Mouse (Mus musculus): ENCODE measurements around the gene Klhl30. TPM values are rescaled to one million over a fixed set of nuclear protein-coding genes. Genes with fewer than 3 reads are reported as not detected.

Gene Klhl30
- total and polyA plus RNA-seq, 3 experiments, result 0.32 to 0.47 (median 0.34) TPM

- TF ChIP-seq ELF1 (IDR thresholded peaks at IDR 0.05; ENCODE audit: low read depth, low read length) (no peak), GABPA (IDR thresholded peaks at IDR 0.05; ENCODE audit: insufficient replicate concordance, low read depth, low read length) (no peak), CTCF (conservative IDR thresholded peaks at IDR 0.05 in 1 of 2, IDR thresholded peaks at IDR 0.05 in 1 of 2; ENCODE audit: low read depth in 2 of 2, low read length in 2 of 2) (peak; percentile 85 to 96), ZKSCAN1 (IDR thresholded peaks at IDR 0.05; ENCODE audit: borderline replicate concordance, low read depth, low read length) (no peak), CHD1 (IDR thresholded peaks at IDR 0.05; ENCODE audit: low read depth, low read length) (no peak), RAD21 (IDR thresholded peaks at IDR 0.05; ENCODE audit: low read depth, low read length) (peak; percentile 70), CHD2 (IDR thresholded peaks at IDR 0.05; ENCODE audit: low read length) (no peak), NELFE (IDR thresholded peaks at IDR 0.05; ENCODE audit: low read depth, low read length) (peak; percentile 53; the same call in 1 of the 2 replicates)
These were observed 3.9 kb upstream of the Klhl30 start (continued) for GRCm38 (mm10) chr1:91346892-91347291.

GRCm38 (mm10) chr1:91351249-91351648 lies 433 bp downstream of the Klhl30 start:
- no peaks in the 10 kb centered on the region for H3K79me2 ChIP-seq (replicated peaks; ENCODE audit: control insufficient read depth, extremely low read depth, insufficient read depth, poor library complexity, severe bottlenecking)
- TF ChIP-seq ZNF384 (IDR thresholded peaks at IDR 0.05; ENCODE audit: low read depth, low read length) (no peak), GABPA (IDR thresholded peaks at IDR 0.05; ENCODE audit: insufficient replicate concordance, low read depth, low read length) (no peak), TBP (conservative IDR thresholded peaks at IDR 0.05; ENCODE audit: low read depth, low read length) (no peak), JUND (conservative IDR thresholded peaks at IDR 0.05; ENCODE audit: low read depth, low read length) (no peak), ZC3H11A (IDR thresholded peaks at IDR 0.05; ENCODE audit: low read depth, low read length) (no peak), NELFE (IDR thresholded peaks at IDR 0.05; ENCODE audit: low read depth, low read length) (no peak), USF2 (conservative IDR thresholded peaks at IDR 0.05; ENCODE audit: low read depth, low read length) (no peak), HCFC1 (IDR thresholded peaks at IDR 0.05; ENCODE audit: low read depth, low read length) (no peak), JUN (IDR thresholded peaks at IDR 0.05; ENCODE audit: insufficient read depth, low read depth, low read length) (no peak), MAX (IDR thresholded peaks at IDR 0.05; ENCODE audit: low read length) (no peak), MAFK (IDR thresholded peaks at IDR 0.05; ENCODE audit: insufficient replicate concordance, low read length) (no peak), CTCF (conservative IDR thresholded peaks at IDR 0.05 in 1 of 2, IDR thresholded peaks at IDR 0.05 in 1 of 2; ENCODE audit: low read depth in 2 of 2, low read length in 2 of 2) (no peak), IRF4 (IDR thresholded peaks at IDR 0.05; ENCODE audit: low read depth, low read length) (no peak), ZKSCAN1 (IDR thresholded peaks at IDR 0.05; ENCODE audit: borderline replicate concordance, low read depth, low read length) (no peak), EP300 (IDR thresholded peaks at IDR 0.05; ENCODE audit: low read length) (no peak)
- H3K4me2 ChIP-seq (ENCODE audit: insufficient read depth, low read depth, poor library complexity, severe bottlenecking), result no peak overlapping the region
- no peak for DNase-seq (ENCODE audit: extremely low read depth)
- peaks cover 0 to 10% of the 10 kb centered on the region in 2 experiments for H3K36me3 ChIP-seq (replicated peaks in 1 of 2; ENCODE audit: control insufficient read depth in 1 of 2, insufficient read depth in 1 of 2, low read length in 1 of 2)
- dilution Hi-C loops (cut with MboI; ENCODE audit: extremely low pct_ligation_motif_present, extremely low pct_unique_long_range_greater_than_20kb, low sequenced_read_pairs) (no loop called here), in situ Hi-C loops (cut with MboI; ENCODE audit: low pct_ligation_motif_present, low pct_unique_long_range_greater_than_20kb, low sequenced_read_pairs) (no loop called here)
- H3K27ac ChIP-seq (ENCODE audit: insufficient read depth, low read depth), result no peak overlapping the region
- H3K27me3 ChIP-seq (replicated peaks), result no peaks in the 10 kb centered on the region
- no peak overlapping the region for H3K9ac ChIP-seq (ENCODE audit: insufficient read depth, low read depth)
- no peak overlapping the region for H3K4me3 ChIP-seq (replicated peaks in 1 of 3; ENCODE audit: low read depth in 2 of 3, low read length in 2 of 3, poor library complexity in 1 of 3)
- peaks cover 14 to 27% of the 10 kb centered on the region in 2 experiments for H3K4me1 ChIP-seq (ENCODE audit: control insufficient read depth in 1 of 2, insufficient read depth in 2 of 2)
- no peaks in the 10 kb centered on the region for H3K9me3 ChIP-seq (replicated peaks; ENCODE audit: low read length)

All from CH12.LX (cell line).